Mouse (Mus musculus): Measurements from ENCODE around the gene Atp2b2. TPM values are rescaled to one million over a fixed set of nuclear protein-coding genes. Genes with fewer than 3 reads are reported as not detected.
A peak's percentile ranks its signal among the peaks of the same experiment; 100 is the strongest.

Atp2b2 gene
- polyA plus RNA-seq, 1 experiment from 2014 or later, result 0.12 TPM

- no peaks in the 10 kb centered on the region for H3K36me3 ChIP-seq (ENCODE audit: insufficient read depth, low read length)
- 81% methylated on average over 15 of the region's 15 CpGs for WGBS
- DNase-seq (ENCODE audit: low spot score) (no peak), ATAC-seq (replicated peaks; ENCODE audit: low FRiP score, low read depth) (no peak)
- TF ChIP-seq CTCF (IDR thresholded peaks at IDR 0.05; ENCODE audit: low read depth), result no peak
- H3K9me3 ChIP-seq (replicated peaks; ENCODE audit: low read length), result no peaks in the 10 kb centered on the region
- no peak overlapping the region for H3K4me2 ChIP-seq (ENCODE audit: low read length)
- H3K27me3 ChIP-seq (ENCODE audit: insufficient read depth, low read length), result no peaks in the 10 kb centered on the region
- no peak overlapping the region for H3K9ac ChIP-seq (ENCODE audit: low read depth, low read length)
- H3K4me1 ChIP-seq (replicated peaks; ENCODE audit: insufficient read depth, low read length), result no peaks in the 10 kb centered on the region
- H3K27ac ChIP-seq, result no peak overlapping the region
- H3K4me3 ChIP-seq (replicated peaks; ENCODE audit: low read depth, low read length), result no peak overlapping the region
Measured at GRCm38 (mm10) chr6:113856790-113857189, 185.6 kb downstream of the Atp2b2 start.

- Histone ChIP-seq H3K27ac (no peak overlapping the region), H3K4me3 (replicated peaks; ENCODE audit: low read depth, low read length) (no peak overlapping the region), H3K4me2 (ENCODE audit: low read length) (no peak overlapping the region), H3K4me1 (replicated peaks; ENCODE audit: insufficient read depth, low read length) (no peaks in the 10 kb centered on the region), H3K9ac (ENCODE audit: low read depth, low read length) (no peak overlapping the region), H3K36me3 (ENCODE audit: insufficient read depth, low read length) (no peaks in the 10 kb centered on the region), H3K27me3 (ENCODE audit: insufficient read depth, low read length) (no peaks in the 10 kb centered on the region), H3K9me3 (replicated peaks; ENCODE audit: low read length) (no peaks in the 10 kb centered on the region)
- ATAC-seq (replicated peaks; ENCODE audit: low FRiP score, low read depth), result no peak
- no peak for TF ChIP-seq CTCF (IDR thresholded peaks at IDR 0.05; ENCODE audit: low read depth)
- WGBS, result 79% methylated on average over 1 of the region's 1 CpGs
- DNase-seq (ENCODE audit: low spot score), result no peak
Measured at GRCm38 (mm10) chr6:113856095-113856646, 186.2 kb downstream of the Atp2b2 start.

- Histone ChIP-seq H3K4me3 (replicated peaks; ENCODE audit: low read depth, low read length) (no peak overlapping the region), H3K9me3 (replicated peaks; ENCODE audit: low read length) (no peaks in the 10 kb centered on the region), H3K27ac (no peak overlapping the region), H3K9ac (ENCODE audit: low read depth, low read length) (no peak overlapping the region), H3K4me2 (ENCODE audit: low read length) (no peak overlapping the region), H3K27me3 (ENCODE audit: insufficient read depth, low read length) (no peaks in the 10 kb centered on the region), H3K36me3 (ENCODE audit: insufficient read depth, low read length) (no peaks in the 10 kb centered on the region), H3K4me1 (replicated peaks; ENCODE audit: insufficient read depth, low read length) (no peaks in the 10 kb centered on the region)
- no peak for TF ChIP-seq CTCF (IDR thresholded peaks at IDR 0.05; ENCODE audit: low read depth)
- ATAC-seq (replicated peaks; ENCODE audit: low FRiP score, low read depth) (no peak), DNase-seq (ENCODE audit: low spot score) (no peak)
Measured at GRCm38 (mm10) chr6:113855581-113855980, 186.8 kb downstream of the Atp2b2 start.

- ATAC-seq (replicated peaks; ENCODE audit: low FRiP score, low read depth) (peak; percentile 81), DNase-seq (ENCODE audit: low spot score) (peak; percentile 96)
- no peak for TF ChIP-seq CTCF (IDR thresholded peaks at IDR 0.05; ENCODE audit: low read depth)
- Histone ChIP-seq H3K9me3 (replicated peaks; ENCODE audit: low read length) (no peaks in the 10 kb centered on the region), H3K9ac (ENCODE audit: low read depth, low read length) (no peak overlapping the region), H3K36me3 (ENCODE audit: insufficient read depth, low read length) (no peaks in the 10 kb centered on the region), H3K27ac (no peak overlapping the region), H3K4me1 (replicated peaks; ENCODE audit: insufficient read depth, low read length) (no peaks in the 10 kb centered on the region), H3K27me3 (ENCODE audit: insufficient read depth, low read length) (no peaks in the 10 kb centered on the region), H3K4me3 (replicated peaks; ENCODE audit: low read depth, low read length) (no peak overlapping the region), H3K4me2 (ENCODE audit: low read length) (no peak overlapping the region)
- WGBS, result 7% methylated on average over 3 of the region's 3 CpGs
Measured at GRCm38 (mm10) chr6:113852318-113852717, 190.1 kb downstream of the Atp2b2 start.

- no peak for ATAC-seq (replicated peaks; ENCODE audit: low FRiP score, low read depth)
- Histone ChIP-seq H3K4me3 (replicated peaks; ENCODE audit: low read depth, low read length) (no peak overlapping the region), H3K4me2 (ENCODE audit: low read length) (no peak overlapping the region), H3K4me1 (replicated peaks; ENCODE audit: insufficient read depth, low read length) (no peaks in the 10 kb centered on the region), H3K9me3 (replicated peaks; ENCODE audit: low read length) (no peaks in the 10 kb centered on the region), H3K27me3 (ENCODE audit: insufficient read depth, low read length) (no peaks in the 10 kb centered on the region), H3K27ac (no peak overlapping the region), H3K36me3 (ENCODE audit: insufficient read depth, low read length) (no peaks in the 10 kb centered on the region), H3K9ac (ENCODE audit: low read depth, low read length) (no peak overlapping the region)
- 86% methylated on average over 3 of the region's 3 CpGs for WGBS
- DNase-seq (ENCODE audit: low spot score), result no peak
- no peak for TF ChIP-seq CTCF (IDR thresholded peaks at IDR 0.05; ENCODE audit: low read depth)
Measured at GRCm38 (mm10) chr6:113849819-113850218, 192.6 kb downstream of the Atp2b2 start.

GRCm38 (mm10) chr6:113848655-113849054 lies 193.8 kb downstream of the Atp2b2 start:
- no peak overlapping the region for H3K4me3 ChIP-seq (replicated peaks; ENCODE audit: low read depth, low read length)
- H3K9ac ChIP-seq (ENCODE audit: low read depth, low read length), result no peak overlapping the region
- ATAC-seq (replicated peaks; ENCODE audit: low FRiP score, low read depth), result no peak
- TF ChIP-seq CTCF (IDR thresholded peaks at IDR 0.05; ENCODE audit: low read depth), result no peak
- H3K36me3 ChIP-seq (ENCODE audit: insufficient read depth, low read length), result no peaks in the 10 kb centered on the region
- no peaks in the 10 kb centered on the region for H3K4me1 ChIP-seq (replicated peaks; ENCODE audit: insufficient read depth, low read length)
- no peak overlapping the region for H3K4me2 ChIP-seq (ENCODE audit: low read length)
- no peak overlapping the region for H3K27ac ChIP-seq
- H3K27me3 ChIP-seq (ENCODE audit: insufficient read depth, low read length), result no peaks in the 10 kb centered on the region
- WGBS, result 67% methylated on average over 2 of the region's 2 CpGs
- H3K9me3 ChIP-seq (replicated peaks; ENCODE audit: low read length), result no peaks in the 10 kb centered on the region
- DNase-seq (ENCODE audit: low spot score), result no peak

GRCm38 (mm10) chr6:113847092-113847491 lies 195.3 kb downstream of the Atp2b2 start:
- ATAC-seq (replicated peaks; ENCODE audit: low FRiP score, low read depth), result no peak

More at GRCm38 (mm10) chr6:113847092-113847491, 195.3 kb downstream of the Atp2b2 start:
- WGBS, result 82% methylated on average over 2 of the region's 2 CpGs
- TF ChIP-seq CTCF (IDR thresholded peaks at IDR 0.05; ENCODE audit: low read depth), result no peak
- no peaks in the 10 kb centered on the region for H3K4me1 ChIP-seq (replicated peaks; ENCODE audit: insufficient read depth, low read length)
- H3K4me2 ChIP-seq (ENCODE audit: low read length), result no peak overlapping the region
- H3K36me3 ChIP-seq (ENCODE audit: insufficient read depth, low read length), result no peaks in the 10 kb centered on the region
- no peaks in the 10 kb centered on the region for H3K27me3 ChIP-seq (ENCODE audit: insufficient read depth, low read length)
- no peak for DNase-seq (ENCODE audit: low spot score)
- no peaks in the 10 kb centered on the region for H3K9me3 ChIP-seq (replicated peaks; ENCODE audit: low read length)
- no peak overlapping the region for H3K9ac ChIP-seq (ENCODE audit: low read depth, low read length)
- no peak overlapping the region for H3K4me3 ChIP-seq (replicated peaks; ENCODE audit: low read depth, low read length)
- no peak overlapping the region for H3K27ac ChIP-seq
